Mouse (Mus musculus) liver, embryonic 15.5 days (tissue): ENCODE measurements at regions not wholly inside any gene's neighbourhood (a gene's known extent, or its start where the extent isn't known, plus 50 kb on each side); places are given as distances from the start of the nearest gene placed in this dataset.
A peak's percentile ranks its signal among the peaks of the same experiment; 100 is the strongest.

Source experiments
- ATAC-seq: fragments of 200-750 bp; cut with Nextera tagmentation; 2 replicates; pipeline ENCODE4 v1.8.0; 2017; ENCODE audit warnings: moderate number of reproducible peaks, mild to moderate bottlenecking, moderate library complexity; ENCODE audit not compliant: insufficient read depth
- H3K27ac ChIP-seq: fragments of 300-500 bp; sonication (generic); replicated peaks from 2 replicates; pipeline ENCODE4 v1.5.1; 2015; ENCODE audit warnings: mild to moderate bottlenecking, inconsistent platforms
- H3K27me3 ChIP-seq: fragments of 300-500 bp; sonication (generic); 2 replicates; pipeline ENCODE4 v1.6.1; 2015; ENCODE audit warnings: mild to moderate bottlenecking, inconsistent platforms
- H3K36me3 ChIP-seq: fragments of 300-500 bp; sonication (generic); replicated peaks from 2 replicates; pipeline ENCODE4 v1.6.1; 2015; ENCODE audit warnings: moderate library complexity, mild to moderate bottlenecking, inconsistent platforms
- H3K4me1 ChIP-seq: fragments of 300-500 bp; sonication (generic); replicated peaks from 2 replicates; pipeline ENCODE4 v1.6.1; 2015; ENCODE audit warnings: inconsistent platforms
- H3K4me2 ChIP-seq: fragments of 300-500 bp; sonication (generic); 2 replicates; pipeline ENCODE4 v1.6.1; 2015; ENCODE audit warnings: moderate library complexity, mild to moderate bottlenecking, inconsistent platforms
- H3K4me3 ChIP-seq: fragments of 300-500 bp; sonication (generic); replicated peaks from 2 replicates; pipeline ENCODE4 v1.5.1; 2015; ENCODE audit warnings: mild to moderate bottlenecking, inconsistent platforms
- H3K9ac ChIP-seq: fragments of 300-500 bp; sonication (generic); 2 replicates; pipeline ENCODE4 v1.6.1; 2015; ENCODE audit warnings: moderate library complexity, mild to moderate bottlenecking, inconsistent platforms
- H3K9me3 ChIP-seq: fragments of 300-500 bp; sonication (generic); replicated peaks from 2 replicates; pipeline ENCODE4 v1.6.1; 2016; ENCODE audit warnings: inconsistent platforms
- WGBS: fragments of 180-500 bp; shearing (Covaris S2); methylation state at CpG from one replicate; pipeline ENCODE4 v1.1.7; 2015; ENCODE audit warnings: mixed read lengths; ENCODE audit not compliant: insufficient replicate concordance; 5-methylcytosine and 5-hydroxymethylcytosine counted together

- WGBS = 72% methylated on average over 4 of the region's 4 CpGs
- H3K4me3 ChIP-seq = no peak overlapping the region
- H3K9ac ChIP-seq = no peak overlapping the region
- H3K9me3 ChIP-seq = no peaks in the 10 kb centered on the region
- H3K27ac ChIP-seq = no peak overlapping the region
- H3K27me3 ChIP-seq = no peaks in the 10 kb centered on the region
- peaks cover 9% of the 10 kb centered on the region; the same call in 1 of the 2 replicates for H3K4me1 ChIP-seq
- no peaks in the 10 kb centered on the region for H3K36me3 ChIP-seq
- H3K4me2 ChIP-seq = no peak overlapping the region
- no peak for ATAC-seq
Measured at GRCm38 (mm10) chr9:120767396-120767795, 161.6 kb upstream of the Ctnnb1 start.

DNA sequence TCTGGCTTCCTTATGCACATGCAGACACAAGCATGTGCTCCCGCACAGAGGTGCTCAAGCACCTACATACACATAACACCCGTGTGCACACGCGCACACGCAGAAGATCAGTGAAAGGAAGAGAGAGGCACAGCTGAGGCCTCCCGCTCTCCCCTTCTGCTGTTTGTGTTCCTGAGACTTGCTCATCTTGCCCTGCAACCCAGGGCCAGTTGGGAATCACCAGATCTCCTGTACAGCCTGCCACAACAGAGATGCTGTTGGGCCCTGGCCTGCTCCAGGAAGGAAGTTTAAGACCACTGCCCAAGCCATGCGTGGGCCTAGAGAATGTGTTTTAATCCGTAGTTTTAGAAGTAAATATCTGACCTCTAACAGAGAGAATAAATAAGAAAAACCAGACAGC is 160.0 kb upstream of the Ctnnb1 start:
- Histone ChIP-seq H3K4me2 (no peak overlapping the region), H3K4me3 (no peak overlapping the region), H3K27me3 (no peaks in the 10 kb centered on the region), H3K27ac (no peak overlapping the region), H3K4me1 (peaks cover 10% of the 10 kb centered on the region; the same call in 1 of the 2 replicates), H3K9ac (no peak overlapping the region), H3K9me3 (no peaks in the 10 kb centered on the region), H3K36me3 (no peaks in the 10 kb centered on the region)
- no peak for ATAC-seq
- 72% methylated on average over 8 of the region's 8 CpGs for WGBS

DNA sequence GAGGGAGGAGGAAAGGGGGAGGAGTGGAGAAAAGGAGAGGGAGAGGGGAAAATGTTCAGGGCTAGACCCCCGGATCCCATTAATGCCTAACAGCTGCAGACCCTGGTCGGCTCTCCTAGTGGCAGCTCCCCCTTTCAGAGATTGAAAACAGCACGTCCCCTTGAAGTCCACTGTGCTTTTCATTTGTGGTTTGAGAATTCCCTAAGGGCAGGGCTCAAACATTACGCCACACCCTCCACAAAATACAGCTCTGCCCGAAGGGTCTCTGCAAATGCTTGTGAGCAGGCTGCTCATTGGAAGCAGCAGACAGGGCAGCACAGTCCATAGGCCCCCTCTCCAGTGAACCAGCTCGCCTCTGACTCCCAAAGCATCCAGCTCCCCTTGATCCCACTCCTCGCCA is 159.3 kb upstream of the Ctnnb1 start:
- H3K27ac ChIP-seq = no peak overlapping the region
- ATAC-seq = no peak
- 45% methylated on average over 7 of the region's 7 CpGs for WGBS

GRCm38 (mm10) chr9:120770886-120771285 is 158.1 kb upstream of the Ctnnb1 start:
- Histone ChIP-seq H3K4me2 (no peak overlapping the region), H3K9ac (no peak overlapping the region), H3K27ac (no peak overlapping the region), H3K36me3 (no peaks in the 10 kb centered on the region), H3K27me3 (no peaks in the 10 kb centered on the region), H3K4me1 (peaks cover 17% of the 10 kb centered on the region), H3K9me3 (no peaks in the 10 kb centered on the region), H3K4me3 (no peak overlapping the region)
- WGBS = 23% methylated on average over 1 of the region's 1 CpGs
- no peak for ATAC-seq

More for the DNA sequence above, 159.3 kb upstream of the Ctnnb1 start:
- Histone ChIP-seq H3K27me3 (no peaks in the 10 kb centered on the region), H3K9me3 (no peaks in the 10 kb centered on the region), H3K36me3 (no peaks in the 10 kb centered on the region), H3K4me2 (no peak overlapping the region), H3K4me3 (no peak overlapping the region), H3K4me1 (peaks cover 7% of the 10 kb centered on the region; the same call in 1 of the 2 replicates), H3K9ac (no peak overlapping the region)

- Histone ChIP-seq H3K4me1 (peaks cover 28% of the 10 kb centered on the region), H3K27ac (no peak overlapping the region)
- 37% methylated on average over 4 of the region's 4 CpGs for WGBS
Measured at GRCm38 (mm10) chr9:120771896-120772530, 157.0 kb upstream of the Ctnnb1 start.

GRCm38 (mm10) chr9:120774251-120774650 is 154.8 kb upstream of the Ctnnb1 start:
- Histone ChIP-seq H3K4me1 (peaks cover 28% of the 10 kb centered on the region), H3K9ac (no peak overlapping the region), H3K36me3 (no peaks in the 10 kb centered on the region), H3K9me3 (no peaks in the 10 kb centered on the region), H3K4me3 (no peak overlapping the region), H3K4me2 (no peak overlapping the region), H3K27ac (no peak overlapping the region), H3K27me3 (no peaks in the 10 kb centered on the region)
- 86% methylated on average over 1 of the region's 1 CpGs for WGBS
- ATAC-seq = no peak

More at GRCm38 (mm10) chr9:120771896-120772530, 157.0 kb upstream of the Ctnnb1 start:
- Histone ChIP-seq H3K9me3 (no peaks in the 10 kb centered on the region), H3K9ac (no peak overlapping the region), H3K27me3 (no peaks in the 10 kb centered on the region), H3K36me3 (no peaks in the 10 kb centered on the region), H3K4me3 (no peak overlapping the region), H3K4me2 (no peak overlapping the region)
- ATAC-seq = no peak

GRCm38 (mm10) chr9:120774772-120775171 is 154.2 kb upstream of the Ctnnb1 start:
- peak overlapping the region; percentile 75; the same call in 1 of the 2 replicates for H3K27ac ChIP-seq
- no peak overlapping the region for H3K4me3 ChIP-seq
- no peak overlapping the region for H3K4me2 ChIP-seq
- WGBS = 28% methylated on average over 1 of the region's 1 CpGs
- H3K4me1 ChIP-seq = peaks cover 28% of the 10 kb centered on the region
- no peaks in the 10 kb centered on the region for H3K27me3 ChIP-seq
- no peak for ATAC-seq
- H3K9me3 ChIP-seq = no peaks in the 10 kb centered on the region
- H3K9ac ChIP-seq = no peak overlapping the region
- H3K36me3 ChIP-seq = no peaks in the 10 kb centered on the region

DNA sequence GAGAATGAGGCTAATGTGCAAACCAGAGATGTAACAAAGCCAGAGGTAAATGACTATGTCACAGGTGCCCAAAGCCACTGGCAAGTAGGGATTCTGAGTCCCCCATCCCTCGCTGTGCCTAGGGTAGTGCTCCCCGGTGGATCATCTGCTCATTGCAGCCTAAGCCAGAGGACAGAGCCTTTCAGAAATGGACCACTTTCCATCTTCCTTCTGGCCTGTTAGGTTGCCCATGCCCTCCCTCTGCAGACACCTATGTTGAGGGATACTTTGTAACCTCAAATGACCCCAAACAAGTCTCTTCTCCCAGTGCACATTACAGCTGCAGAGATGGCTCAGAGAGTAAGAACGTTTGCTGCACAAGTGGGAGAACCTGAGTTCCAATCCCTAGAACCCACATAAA is 153.3 kb upstream of the Ctnnb1 start:
- Histone ChIP-seq H3K4me3 (no peak overlapping the region), H3K36me3 (no peaks in the 10 kb centered on the region), H3K27ac (peak overlapping the region; percentile 75), H3K9ac (no peak overlapping the region), H3K27me3 (no peaks in the 10 kb centered on the region), H3K4me2 (0 out of 2 replicates have a peak overlapping the region, but pooled peaks have one; percentile 20), H3K4me1 (peaks cover 28% of the 10 kb centered on the region), H3K9me3 (no peaks in the 10 kb centered on the region)
- ATAC-seq = no peak
- WGBS = 35% methylated on average over 3 of the region's 3 CpGs

GRCm38 (mm10) chr9:120776456-120777001 is 152.5 kb upstream of the Ctnnb1 start:
- no peaks in the 10 kb centered on the region for H3K36me3 ChIP-seq
- H3K9me3 ChIP-seq = no peaks in the 10 kb centered on the region
- WGBS = 4% methylated on average over 4 of the region's 4 CpGs
- H3K27ac ChIP-seq = peak overlapping the region; percentile 75
- H3K9ac ChIP-seq = no peak overlapping the region
- ATAC-seq = peak; percentile 62
- H3K4me3 ChIP-seq = no peak overlapping the region
- H3K27me3 ChIP-seq = no peaks in the 10 kb centered on the region
- peak overlapping the region; percentile 20; the same call in 1 of the 2 replicates for H3K4me2 ChIP-seq
- peaks cover 28% of the 10 kb centered on the region for H3K4me1 ChIP-seq

- Histone ChIP-seq H3K9me3 (no peaks in the 10 kb centered on the region), H3K4me1 (peaks cover 25% of the 10 kb centered on the region), H3K9ac (no peak overlapping the region), H3K27me3 (no peaks in the 10 kb centered on the region), H3K27ac (peak overlapping the region; percentile 74), H3K36me3 (no peaks in the 10 kb centered on the region), H3K4me2 (peak overlapping the region; percentile 18; the same call in 1 of the 2 replicates), H3K4me3 (no peak overlapping the region)
- ATAC-seq = no peak
- 8% methylated on average over 6 of the region's 6 CpGs for WGBS
Measured at GRCm38 (mm10) chr9:120777016-120777415, 152.0 kb upstream of the Ctnnb1 start.

- no peak overlapping the region for H3K27ac ChIP-seq
- no peak overlapping the region for H3K4me3 ChIP-seq
- no peak for ATAC-seq
- H3K4me1 ChIP-seq = peaks cover 20% of the 10 kb centered on the region
- no peaks in the 10 kb centered on the region for H3K9me3 ChIP-seq
- H3K9ac ChIP-seq = no peak overlapping the region
- H3K36me3 ChIP-seq = no peaks in the 10 kb centered on the region
- H3K27me3 ChIP-seq = no peaks in the 10 kb centered on the region
- WGBS = 39% methylated on average over 10 of the region's 10 CpGs
- no peak overlapping the region for H3K4me2 ChIP-seq
Measured at GRCm38 (mm10) chr9:120777501-120777900, 151.5 kb upstream of the Ctnnb1 start.
